Mouse (Mus musculus) G1E (cell line): Measurements from ENCODE around the gene Syt16.

ENCODE experiments used
- GATA1 ChIP-seq: IDR thresholded peaks from 2 replicates; pipeline ENCODE4 v1.6.1; 2012; ENCODE audit warnings: borderline replicate concordance, low read length, inconsistent platforms, mixed read lengths
- GATA2 ChIP-seq: IDR thresholded peaks from 2 replicates; pipeline ENCODE4 v1.6.1; 2012; ENCODE audit warnings: low read depth, low read length, inconsistent platforms, borderline replicate concordance
- TAL1 ChIP-seq: conservative IDR thresholded peaks from 2 replicates; pipeline ENCODE4 v1.6.1; 2012; ENCODE audit warnings: low read depth, low read length, inconsistent platforms, mixed read lengths

DNA sequence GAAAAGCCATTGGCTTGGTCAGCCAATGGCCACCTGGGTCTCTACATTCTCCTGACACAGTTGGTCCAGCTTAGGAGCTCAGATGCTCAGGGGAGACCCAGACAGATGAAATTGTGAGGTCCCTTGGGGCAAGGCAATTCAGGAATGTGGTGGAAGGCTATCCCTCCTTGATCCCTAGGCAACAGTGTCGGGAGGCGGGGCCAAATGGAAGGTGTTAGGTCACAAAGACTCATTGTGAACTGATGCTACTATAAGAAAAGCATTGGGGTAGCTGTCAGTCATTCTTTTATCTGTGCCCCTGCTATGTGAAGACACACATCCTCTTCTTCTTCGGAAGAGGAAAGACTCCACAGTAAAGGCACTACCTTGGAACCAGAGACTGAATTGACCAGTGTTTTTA lies 315.1 kb downstream of the Syt16 start:
- TF ChIP-seq TAL1 (no peak), GATA1 (no peak), GATA2 (no peak)
